Mouse (Mus musculus) B cell, adult 2 months (primary cell): ENCODE results near the gene Dbx2.

Experiments used
- DNase-seq, 2 experiments: peaks; one replicate each; pipeline ENCODE4 v3.0.0; 2022

Dbx2 gene

GRCm38 (mm10) chr15:95612600-95612999, 43.2 kb downstream of the Dbx2 start:
- DNase-seq = no peak

DNA sequence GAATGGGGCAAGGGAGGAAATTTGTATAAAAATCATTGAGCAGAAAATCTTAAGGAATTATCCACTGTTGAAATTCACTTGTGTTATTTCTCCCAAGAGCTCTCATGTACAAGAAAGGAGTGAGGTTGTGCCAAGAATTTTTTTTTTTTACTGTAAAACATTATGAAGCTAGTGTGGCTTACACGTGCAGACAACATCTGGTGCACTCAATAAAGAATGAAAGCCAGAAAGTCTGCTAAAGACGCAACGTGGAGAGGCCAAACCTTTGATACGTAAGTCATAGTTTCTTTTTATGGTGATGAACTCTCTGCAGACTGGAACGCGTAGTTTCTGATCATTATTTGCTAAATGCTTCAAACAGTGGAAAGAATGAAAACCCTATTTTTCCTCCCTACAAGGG, 54.6 kb downstream of the Dbx2 start:
- no peak for DNase-seq

GRCm38 (mm10) chr15:95598630-95599029, 57.1 kb downstream of the Dbx2 start:
- no peak for DNase-seq

- no peak for DNase-seq
These were observed 68.9 kb downstream of the Dbx2 start for GRCm38 (mm10) chr15:95586906-95587305.

- no peak for DNase-seq
These were observed 70.9 kb downstream of the Dbx2 start for GRCm38 (mm10) chr15:95584891-95585290.

DNA sequence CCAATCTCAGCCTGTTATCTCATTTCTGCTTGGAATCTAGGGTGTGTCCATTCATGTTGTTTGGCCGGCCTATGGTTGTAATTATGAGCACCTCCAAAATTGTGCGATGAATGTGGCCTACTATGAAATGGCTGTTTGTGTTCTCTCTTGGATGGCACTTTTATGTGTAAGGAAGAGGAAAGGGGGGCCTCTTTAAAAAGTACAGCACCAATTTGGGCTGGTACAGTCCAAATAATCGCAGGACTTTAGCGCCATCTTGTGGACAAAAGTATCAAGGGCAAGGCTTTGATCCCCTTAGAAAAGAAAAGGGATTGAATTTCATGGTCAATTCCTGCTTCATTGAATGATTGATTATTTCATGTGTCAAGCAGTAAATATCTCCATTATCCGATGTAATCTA, 81.1 kb downstream of the Dbx2 start:
- DNase-seq = no peak
